Mouse (Mus musculus) olfactory bulb, adult 2 months (tissue): ENCODE results near the gene Nell1.

Source experiments
- CTCF ChIP-seq: fragments of 200-500 bp; IDR thresholded peaks from 2 replicates; pipeline ENCODE4 v1.5.1; 2012; ENCODE audit warnings: low read depth, mild to moderate bottlenecking, low read length, moderate library complexity; ENCODE audit not compliant: insufficient read depth
- POLR2A ChIP-seq: fragments of 200-500 bp; IDR thresholded peaks from 2 replicates; pipeline ENCODE4 v1.6.1; 2012; ENCODE audit warnings: mild to moderate bottlenecking, low read depth, low read length, moderate library complexity; ENCODE audit not compliant: insufficient read depth

- TF ChIP-seq POLR2A (no peak), CTCF (no peak)
Measured at GRCm38 (mm10) chr7:50783652-50784051, 809.0 kb downstream of the Nell1 start.
